Mouse (Mus musculus): ENCODE measurements at regions not wholly inside any gene's neighbourhood (a gene's known extent, or its start where the extent isn't known, plus 50 kb on each side); places are given as distances from the start of the nearest gene placed in this dataset.

- 73% methylated on average over 1 of the region's 1 CpGs for WGBS
- no peak overlapping the region for H3K9ac ChIP-seq (ENCODE audit: low read depth, low read length)
- H3K4me2 ChIP-seq (ENCODE audit: low read length), result no peak overlapping the region
- H3K4me1 ChIP-seq (replicated peaks; ENCODE audit: insufficient read depth, low read length), result no peaks in the 10 kb centered on the region
- no peak for ATAC-seq (replicated peaks; ENCODE audit: low FRiP score, low read depth)
- DNase-seq (ENCODE audit: low spot score), result no peak
- no peaks in the 10 kb centered on the region for H3K9me3 ChIP-seq (replicated peaks; ENCODE audit: low read length)
- H3K27ac ChIP-seq, result no peak overlapping the region
- no peak for TF ChIP-seq CTCF (IDR thresholded peaks at IDR 0.05; ENCODE audit: low read depth)
- H3K36me3 ChIP-seq (ENCODE audit: insufficient read depth, low read length), result no peaks in the 10 kb centered on the region
- no peak overlapping the region for H3K4me3 ChIP-seq (replicated peaks; ENCODE audit: low read depth, low read length)
- no peaks in the 10 kb centered on the region for H3K27me3 ChIP-seq (ENCODE audit: insufficient read depth, low read length)
These were observed 131.2 kb upstream of the Fbxo11 start for GRCm38 (mm10) chr17:88196322-88196721.

- Histone ChIP-seq H3K36me3 (ENCODE audit: insufficient read depth, low read length) (no peaks in the 10 kb centered on the region), H3K9me3 (replicated peaks; ENCODE audit: low read length) (no peaks in the 10 kb centered on the region), H3K4me1 (replicated peaks; ENCODE audit: insufficient read depth, low read length) (no peaks in the 10 kb centered on the region), H3K27me3 (ENCODE audit: insufficient read depth, low read length) (no peaks in the 10 kb centered on the region), H3K9ac (ENCODE audit: low read depth, low read length) (no peak overlapping the region), H3K4me3 (replicated peaks; ENCODE audit: low read depth, low read length) (no peak overlapping the region), H3K27ac (no peak overlapping the region), H3K4me2 (ENCODE audit: low read length) (no peak overlapping the region)
- 45% methylated on average over 3 of the region's 3 CpGs for WGBS
- ATAC-seq (replicated peaks; ENCODE audit: low FRiP score, low read depth) (no peak), DNase-seq (ENCODE audit: low spot score) (no peak)
- no peak for TF ChIP-seq CTCF (IDR thresholded peaks at IDR 0.05; ENCODE audit: low read depth)
These were observed 132.3 kb upstream of the Fbxo11 start for GRCm38 (mm10) chr17:88197381-88197780.

DNA sequence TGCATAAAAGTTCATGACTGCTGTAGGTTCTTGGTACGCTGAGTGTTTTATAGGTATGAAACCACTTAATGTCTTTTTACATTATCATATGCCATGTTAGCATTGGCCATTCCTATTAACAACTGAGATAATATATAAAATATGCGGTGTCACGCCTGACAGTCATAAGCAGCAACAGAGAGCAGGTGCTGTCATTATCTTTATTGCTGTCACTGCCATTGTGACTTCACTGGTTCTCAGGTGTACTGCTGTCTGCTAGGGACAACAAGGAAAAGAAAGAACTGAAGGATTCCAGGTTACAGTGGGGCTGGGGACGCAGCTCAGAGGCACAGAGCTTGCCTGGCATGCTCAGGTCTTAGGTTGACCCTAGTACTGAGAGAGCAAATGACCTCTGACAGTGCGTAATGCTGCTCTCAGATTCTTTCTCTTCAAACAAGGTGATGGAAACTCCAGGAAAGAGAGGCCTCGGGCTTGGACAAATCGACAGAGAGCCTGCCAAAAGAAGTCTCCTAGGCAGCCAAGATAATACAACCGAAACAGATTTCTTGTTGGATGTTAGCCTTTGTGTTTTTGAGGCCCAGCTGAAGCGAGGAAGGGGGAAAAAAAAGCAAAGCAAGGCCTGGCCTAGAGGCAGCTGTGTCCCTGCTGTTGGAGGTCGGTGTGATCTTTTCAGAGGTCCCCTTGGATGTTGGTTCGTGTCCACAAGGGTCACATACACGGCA, 136.3 kb upstream of the Fbxo11 start:
- no peak for ATAC-seq (replicated peaks; ENCODE audit: low FRiP score, low read depth)
- 81% methylated on average over 12 of the region's 12 CpGs for WGBS

DNA sequence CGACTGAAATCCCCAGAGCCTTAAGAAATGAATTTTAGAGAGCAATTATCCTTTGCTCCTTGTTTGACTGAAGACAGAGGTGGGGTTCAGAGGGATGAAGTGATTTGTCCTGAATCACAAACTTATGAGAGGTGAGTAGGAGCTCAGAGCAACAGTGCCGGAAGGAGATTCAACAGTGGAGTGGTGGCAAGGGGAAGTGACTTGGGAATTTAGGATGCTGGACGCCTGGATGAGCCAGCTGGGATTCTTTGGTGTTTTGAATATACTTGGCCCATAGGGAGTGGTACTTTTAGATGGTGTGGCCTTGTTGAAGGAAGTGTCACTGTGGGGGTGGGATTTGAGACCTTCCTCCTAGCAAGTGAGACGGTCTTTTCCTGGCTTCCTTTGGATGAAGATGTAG, 137.1 kb upstream of the Fbxo11 start:
- H3K27ac ChIP-seq, result no peak overlapping the region
- no peaks in the 10 kb centered on the region for H3K27me3 ChIP-seq (ENCODE audit: insufficient read depth, low read length)
- no peak overlapping the region for H3K9ac ChIP-seq (ENCODE audit: low read depth, low read length)
- H3K36me3 ChIP-seq (ENCODE audit: insufficient read depth, low read length), result no peaks in the 10 kb centered on the region
- no peak for TF ChIP-seq CTCF (IDR thresholded peaks at IDR 0.05; ENCODE audit: low read depth)
- H3K4me2 ChIP-seq (ENCODE audit: low read length), result no peak overlapping the region
- WGBS, result 84% methylated on average over 4 of the region's 4 CpGs
- H3K4me3 ChIP-seq (replicated peaks; ENCODE audit: low read depth, low read length), result no peak overlapping the region
- H3K9me3 ChIP-seq (replicated peaks; ENCODE audit: low read length), result no peaks in the 10 kb centered on the region
- no peaks in the 10 kb centered on the region for H3K4me1 ChIP-seq (replicated peaks; ENCODE audit: insufficient read depth, low read length)
- no peak for ATAC-seq (replicated peaks; ENCODE audit: low FRiP score, low read depth)
- no peak for DNase-seq (ENCODE audit: low spot score)

More for the DNA sequence above, 136.3 kb upstream of the Fbxo11 start:
- Histone ChIP-seq H3K27me3 (ENCODE audit: insufficient read depth, low read length) (no peaks in the 10 kb centered on the region), H3K4me1 (replicated peaks; ENCODE audit: insufficient read depth, low read length) (no peaks in the 10 kb centered on the region), H3K9ac (ENCODE audit: low read depth, low read length) (no peak overlapping the region), H3K27ac (no peak overlapping the region), H3K36me3 (ENCODE audit: insufficient read depth, low read length) (no peaks in the 10 kb centered on the region), H3K4me3 (replicated peaks; ENCODE audit: low read depth, low read length) (no peak overlapping the region), H3K9me3 (replicated peaks; ENCODE audit: low read length) (no peaks in the 10 kb centered on the region), H3K4me2 (ENCODE audit: low read length) (no peak overlapping the region)
- DNase-seq (ENCODE audit: low spot score), result no peak
- no peak for TF ChIP-seq CTCF (IDR thresholded peaks at IDR 0.05; ENCODE audit: low read depth)

GRCm38 (mm10) chr17:88209565-88209964, 144.5 kb upstream of the Fbxo11 start:
- no peaks in the 10 kb centered on the region for H3K9me3 ChIP-seq (replicated peaks; ENCODE audit: low read length)
- no peaks in the 10 kb centered on the region for H3K4me1 ChIP-seq (replicated peaks; ENCODE audit: insufficient read depth, low read length)
- H3K27me3 ChIP-seq (ENCODE audit: insufficient read depth, low read length), result no peaks in the 10 kb centered on the region
- ATAC-seq (replicated peaks; ENCODE audit: low FRiP score, low read depth) (no peak), DNase-seq (ENCODE audit: low spot score) (no peak)
- no peak overlapping the region for H3K27ac ChIP-seq
- H3K4me3 ChIP-seq (replicated peaks; ENCODE audit: low read depth, low read length), result no peak overlapping the region
- H3K4me2 ChIP-seq (ENCODE audit: low read length), result no peak overlapping the region
- H3K9ac ChIP-seq (ENCODE audit: low read depth, low read length), result no peak overlapping the region
- WGBS, result 76% methylated on average over 1 of the region's 1 CpGs
- no peaks in the 10 kb centered on the region for H3K36me3 ChIP-seq (ENCODE audit: insufficient read depth, low read length)
- no peak for TF ChIP-seq CTCF (IDR thresholded peaks at IDR 0.05; ENCODE audit: low read depth)

DNA sequence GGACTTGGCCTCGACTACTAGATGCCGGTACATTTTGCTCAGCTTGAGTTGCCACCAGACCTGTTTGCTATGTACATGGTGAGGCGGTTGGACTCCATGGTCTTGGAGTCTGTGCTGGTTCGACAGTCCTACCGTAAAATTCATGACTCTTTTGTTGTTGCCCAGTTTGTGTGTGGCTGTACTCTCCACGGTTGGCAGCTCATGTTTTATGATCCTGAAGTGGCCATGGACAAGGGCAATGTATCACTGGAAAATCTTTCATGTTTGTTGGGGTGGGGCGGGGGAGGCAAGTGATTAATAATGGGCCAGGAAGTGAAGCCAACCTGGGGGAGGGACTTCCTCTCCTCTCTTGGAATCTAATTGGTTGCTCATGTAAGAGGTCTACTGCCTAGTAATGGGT, 147.0 kb upstream of the Fbxo11 start:
- DNase-seq (ENCODE audit: low spot score), result no peak
- WGBS, result 54% methylated on average over 7 of the region's 7 CpGs
- no peak overlapping the region for H3K4me3 ChIP-seq (replicated peaks; ENCODE audit: low read depth, low read length)
- H3K9me3 ChIP-seq (replicated peaks; ENCODE audit: low read length), result no peaks in the 10 kb centered on the region
- no peaks in the 10 kb centered on the region for H3K27me3 ChIP-seq (ENCODE audit: insufficient read depth, low read length)
- H3K36me3 ChIP-seq (ENCODE audit: insufficient read depth, low read length), result no peaks in the 10 kb centered on the region
- no peak overlapping the region for H3K27ac ChIP-seq
- H3K4me1 ChIP-seq (replicated peaks; ENCODE audit: insufficient read depth, low read length), result no peaks in the 10 kb centered on the region
- H3K4me2 ChIP-seq (ENCODE audit: low read length), result no peak overlapping the region
- H3K9ac ChIP-seq (ENCODE audit: low read depth, low read length), result no peak overlapping the region
- TF ChIP-seq CTCF (IDR thresholded peaks at IDR 0.05; ENCODE audit: low read depth), result no peak
- 0 out of 2 replicates have a peak, but pooled peaks have one; percentile 40 for ATAC-seq (replicated peaks; ENCODE audit: low FRiP score, low read depth)

DNA sequence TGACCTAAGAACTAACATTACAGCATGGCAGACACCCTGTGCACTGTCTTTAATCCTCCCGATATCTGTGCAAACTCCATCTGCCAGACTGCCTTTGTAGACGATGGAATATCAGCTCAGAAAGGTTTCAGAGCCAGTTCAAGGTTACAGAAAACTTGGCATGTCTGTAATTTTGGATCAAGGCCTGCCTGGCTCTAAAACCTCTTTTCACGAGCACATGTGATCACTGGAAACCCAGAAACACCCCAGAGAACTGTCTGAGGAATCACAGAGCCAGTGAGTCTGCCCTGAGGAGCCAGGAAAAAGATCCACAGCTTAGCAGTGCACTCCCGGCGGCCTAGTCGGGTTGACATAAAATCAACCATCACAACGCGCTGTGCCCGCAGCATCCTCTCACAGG, 149.7 kb upstream of the Fbxo11 start:
- Histone ChIP-seq H3K4me2 (ENCODE audit: low read length) (no peak overlapping the region), H3K9me3 (replicated peaks; ENCODE audit: low read length) (no peaks in the 10 kb centered on the region), H3K27me3 (ENCODE audit: insufficient read depth, low read length) (no peaks in the 10 kb centered on the region), H3K36me3 (ENCODE audit: insufficient read depth, low read length) (no peaks in the 10 kb centered on the region), H3K9ac (ENCODE audit: low read depth, low read length) (no peak overlapping the region), H3K4me1 (replicated peaks; ENCODE audit: insufficient read depth, low read length) (no peaks in the 10 kb centered on the region), H3K4me3 (replicated peaks; ENCODE audit: low read depth, low read length) (no peak overlapping the region), H3K27ac (no peak overlapping the region)
- TF ChIP-seq CTCF (IDR thresholded peaks at IDR 0.05; ENCODE audit: low read depth), result no peak
- no peak for ATAC-seq (replicated peaks; ENCODE audit: low FRiP score, low read depth)
- WGBS, result 83% methylated on average over 9 of the region's 9 CpGs
- DNase-seq (ENCODE audit: low spot score), result no peak

Data from kidney, postnatal 0 days (tissue).